Mouse (Mus musculus) liver, embryonic 11.5 days (tissue): ENCODE data around the gene Commd7. TPM values are rescaled to one million over a fixed set of nuclear protein-coding genes. Genes with fewer than 3 reads are reported as not detected.

Experiments
- ATAC-seq: fragments of 200-750 bp; cut with Nextera tagmentation; replicated peaks from 2 replicates; pipeline ENCODE4 v1.8.0; 2017; ENCODE audit warnings: moderate number of reproducible peaks, mild to moderate bottlenecking, moderate TSS enrichment, moderate library complexity; ENCODE audit not compliant: low FRiP score
- DNase-seq: peaks from one replicate; pipeline ENCODE4 v3.0.0-alpha.2; 2017; ENCODE audit warnings: low spot score
- H3K27ac ChIP-seq: fragments of 300-500 bp; sonication (generic); 2 replicates; pipeline ENCODE4 v1.5.1; 2014; ENCODE audit warnings: mild to moderate bottlenecking, low read depth, low read length, control low read depth
- H3K27me3 ChIP-seq: fragments of 300-500 bp; sonication (generic); replicated peaks from 2 replicates; pipeline ENCODE4 v1.6.1; 2014; ENCODE audit warnings: low read length, mixed read lengths; ENCODE audit not compliant: control insufficient read depth, insufficient read depth
- H3K36me3 ChIP-seq: fragments of 300-500 bp; sonication (generic); 2 replicates; pipeline ENCODE4 v1.6.1; 2014; ENCODE audit warnings: mild to moderate bottlenecking, low read length, moderate library complexity, mixed read lengths; ENCODE audit not compliant: control insufficient read depth, insufficient read depth
- H3K4me1 ChIP-seq: fragments of 300-500 bp; sonication (generic); replicated peaks from 2 replicates; pipeline ENCODE4 v1.6.1; 2014; ENCODE audit warnings: low read length, mixed read lengths; ENCODE audit not compliant: control insufficient read depth, insufficient read depth
- H3K4me2 ChIP-seq: fragments of 300-500 bp; sonication (generic); 2 replicates; pipeline ENCODE4 v1.6.1; 2014; ENCODE audit warnings: mild to moderate bottlenecking, control low read depth, moderate library complexity
- H3K4me3 ChIP-seq: fragments of 300-500 bp; sonication (generic); 2 replicates; pipeline ENCODE4 v1.5.1; 2014; ENCODE audit warnings: low read depth, low read length, control low read depth
- H3K9ac ChIP-seq: fragments of 300-500 bp; sonication (generic); 2 replicates; pipeline ENCODE4 v1.6.1; 2014; ENCODE audit warnings: low read depth, low read length, control low read depth
- H3K9me3 ChIP-seq: fragments of 300-500 bp; sonication (generic); 2 replicates; pipeline ENCODE4 v1.6.1; 2016; ENCODE audit warnings: low read length, inconsistent platforms, mixed read lengths; ENCODE audit not compliant: control insufficient read depth
- WGBS: fragments of 180-500 bp; shearing (Covaris S2); extraction: QIAGEN DNeasy Blood & Tissue Kit; methylation state at CpG from one replicate; pipeline ENCODE4 v1.1.7; 2014; 5-methylcytosine and 5-hydroxymethylcytosine counted together
- polyA plus RNA-seq: library from polyadenylated mRNA; unstranded; fragments of >200 nt; fragmentation: Nextera tagmentation; extraction: Ambion mirVana; gene quantifications from 2 replicates; pipeline ENCODE4 v1.2.1, GENCODE M21; 2014

Commd7 gene
- polyA plus RNA-seq, 1 experiment from 2014 or later, result 65.1 TPM

GRCm38 (mm10) chr2:153603724-153604123 lies 28.9 kb downstream of the Commd7 start:
- no peak for DNase-seq
- no peaks in the 10 kb centered on the region for H3K27me3 ChIP-seq
- H3K4me3 ChIP-seq, result no peak overlapping the region
- H3K27ac ChIP-seq, result no peak overlapping the region
- no peak overlapping the region for H3K4me2 ChIP-seq
- H3K9ac ChIP-seq, result no peak overlapping the region
- no peak for ATAC-seq
- H3K36me3 ChIP-seq, result no peaks in the 10 kb centered on the region
- WGBS, result 34% methylated on average over 4 of the region's 4 CpGs
- peaks cover 19% of the 10 kb centered on the region for H3K4me1 ChIP-seq
- no peaks in the 10 kb centered on the region for H3K9me3 ChIP-seq

- DNase-seq (peak; percentile 40), ATAC-seq (peak; percentile 78)
- H3K27ac ChIP-seq, result no peak overlapping the region
- H3K9ac ChIP-seq, result 0 out of 2 replicates have a peak overlapping the region, but pooled peaks have one; percentile 6
- no peaks in the 10 kb centered on the region for H3K27me3 ChIP-seq
- 56% methylated on average over 16 of the region's 16 CpGs for WGBS
- no peak overlapping the region for H3K4me3 ChIP-seq
- H3K4me2 ChIP-seq, result peak overlapping the region; percentile 4; the same call in 1 of the 2 replicates
- no peaks in the 10 kb centered on the region for H3K9me3 ChIP-seq
- H3K4me1 ChIP-seq, result peaks cover 6% of the 10 kb centered on the region
- H3K36me3 ChIP-seq, result no peaks in the 10 kb centered on the region
Measured at GRCm38 (mm10) chr2:153600667-153601648, 31.6 kb downstream of the Commd7 start.

- ATAC-seq (peak; percentile 48), DNase-seq (peak; percentile 45)
- Histone ChIP-seq H3K27me3 (no peaks in the 10 kb centered on the region), H3K9ac (no peak overlapping the region), H3K27ac (no peak overlapping the region), H3K4me1 (peaks cover 6% of the 10 kb centered on the region), H3K4me2 (no peak overlapping the region), H3K36me3 (no peaks in the 10 kb centered on the region), H3K4me3 (no peak overlapping the region), H3K9me3 (no peaks in the 10 kb centered on the region)
- 66% methylated on average over 6 of the region's 6 CpGs for WGBS
Measured at GRCm38 (mm10) chr2:153600021-153600666, 32.4 kb downstream of the Commd7 start.

GRCm38 (mm10) chr2:153597626-153598025 lies 35.0 kb downstream of the Commd7 start:
- H3K4me2 ChIP-seq, result no peak overlapping the region
- ATAC-seq (no peak), DNase-seq (no peak)
- H3K9ac ChIP-seq, result no peak overlapping the region
- no peaks in the 10 kb centered on the region for H3K9me3 ChIP-seq
- no peak overlapping the region for H3K27ac ChIP-seq
- no peaks in the 10 kb centered on the region for H3K36me3 ChIP-seq
- peaks cover 11% of the 10 kb centered on the region for H3K4me1 ChIP-seq
- H3K4me3 ChIP-seq, result no peak overlapping the region
- whole genome bisulfite sequencing, result 73% methylated on average over 4 of the region's 4 CpGs
- no peaks in the 10 kb centered on the region for H3K27me3 ChIP-seq

GRCm38 (mm10) chr2:153597014-153597413 lies 35.6 kb downstream of the Commd7 start:
- Histone ChIP-seq H3K27ac (no peak overlapping the region), H3K4me2 (no peak overlapping the region), H3K9me3 (no peaks in the 10 kb centered on the region), H3K4me1 (peaks cover 16% of the 10 kb centered on the region), H3K9ac (no peak overlapping the region), H3K27me3 (no peaks in the 10 kb centered on the region), H3K36me3 (no peaks in the 10 kb centered on the region), H3K4me3 (no peak overlapping the region)
- WGBS, result 90% methylated on average over 3 of the region's 3 CpGs
- no peak for DNase-seq
- no peak for ATAC-seq

GRCm38 (mm10) chr2:153594998-153595397 lies 37.6 kb downstream of the Commd7 start:
- no peak overlapping the region for H3K9ac ChIP-seq
- no peak for ATAC-seq
- H3K27me3 ChIP-seq, result no peaks in the 10 kb centered on the region
- peaks cover 10% of the 10 kb centered on the region for H3K4me1 ChIP-seq
- WGBS, result 66% methylated on average over 4 of the region's 4 CpGs
- no peak overlapping the region for H3K4me3 ChIP-seq
- no peaks in the 10 kb centered on the region for H3K36me3 ChIP-seq
- H3K27ac ChIP-seq, result no peak overlapping the region
- no peaks in the 10 kb centered on the region for H3K9me3 ChIP-seq
- no peak overlapping the region for H3K4me2 ChIP-seq
- DNase-seq, result no peak

GRCm38 (mm10) chr2:153593186-153593585 lies 39.4 kb downstream of the Commd7 start:
- H3K36me3 ChIP-seq, result no peaks in the 10 kb centered on the region
- H3K27me3 ChIP-seq, result no peaks in the 10 kb centered on the region
- H3K9ac ChIP-seq, result no peak overlapping the region
- no peak overlapping the region for H3K4me2 ChIP-seq
- H3K4me1 ChIP-seq, result peaks cover 13% of the 10 kb centered on the region
- DNase-seq, result no peak
- H3K4me3 ChIP-seq, result no peak overlapping the region
- 0 out of 2 replicates have a peak, but pooled peaks have one; percentile 11 for ATAC-seq
- no peaks in the 10 kb centered on the region for H3K9me3 ChIP-seq
- WGBS, result 72% methylated on average over 9 of the region's 9 CpGs
- no peak overlapping the region for H3K27ac ChIP-seq

- Histone ChIP-seq H3K9ac (no peak overlapping the region), H3K9me3 (no peaks in the 10 kb centered on the region), H3K36me3 (no peaks in the 10 kb centered on the region), H3K4me3 (no peak overlapping the region), H3K4me2 (no peak overlapping the region), H3K27ac (0 out of 2 replicates have a peak overlapping the region, but pooled peaks have one; percentile 9), H3K4me1 (peaks cover 13% of the 10 kb centered on the region), H3K27me3 (no peaks in the 10 kb centered on the region)
- 74% methylated on average over 8 of the region's 8 CpGs for WGBS
- ATAC-seq (peak; percentile 30; the same call in 1 of the 2 replicates), DNase-seq (no peak)
Measured at GRCm38 (mm10) chr2:153592056-153593014, 40.2 kb downstream of the Commd7 start.
